Mouse (Mus musculus): ENCODE measurements at regions not wholly inside any gene's neighbourhood (a gene's known extent, or its start where the extent isn't known, plus 50 kb on each side); places are given as distances from the start of the nearest gene placed in this dataset.

DNA sequence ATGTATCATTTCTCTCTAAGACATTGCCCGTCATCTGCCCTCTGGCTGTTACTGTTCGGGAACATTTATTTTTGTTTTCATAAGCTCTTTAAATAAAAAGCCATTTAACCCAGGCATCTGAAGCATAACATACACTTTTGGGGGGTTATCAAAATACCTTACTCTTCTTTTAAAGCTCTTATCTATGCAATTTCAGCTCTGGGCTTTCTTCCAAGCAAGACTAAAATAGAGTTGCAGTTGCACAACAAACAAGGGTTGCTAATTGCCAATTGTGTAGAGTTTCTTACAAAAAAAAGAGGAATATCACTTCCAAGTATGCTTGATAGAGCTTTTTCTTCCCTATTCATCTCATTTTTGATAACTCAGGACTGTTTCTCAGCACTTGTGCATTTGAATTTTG is 277.6 kb downstream of the Cdh9 start:
- Histone ChIP-seq H3K36me3 (ENCODE audit: insufficient read depth, low read length) (peaks cover 5% of the 10 kb centered on the region; the same call in 1 of the 2 replicates), H3K9me3 (ENCODE audit: low read length) (peaks cover 26% of the 10 kb centered on the region), H3K4me3 (replicated peaks; ENCODE audit: low read length) (no peak overlapping the region), H3K4me1 (replicated peaks; ENCODE audit: low read depth, low read length) (no peaks in the 10 kb centered on the region), H3K27me3 (ENCODE audit: insufficient read depth, low read length) (no peaks in the 10 kb centered on the region)
- TF ChIP-seq CTCF (conservative IDR thresholded peaks at IDR 0.05; ENCODE audit: low read length) (no peak), NANOG (IDR thresholded peaks at IDR 0.05; ENCODE audit: borderline replicate concordance, low read length) (no peak), POU5F1 (IDR thresholded peaks at IDR 0.05; ENCODE audit: borderline replicate concordance, low read length) (no peak)

DNA sequence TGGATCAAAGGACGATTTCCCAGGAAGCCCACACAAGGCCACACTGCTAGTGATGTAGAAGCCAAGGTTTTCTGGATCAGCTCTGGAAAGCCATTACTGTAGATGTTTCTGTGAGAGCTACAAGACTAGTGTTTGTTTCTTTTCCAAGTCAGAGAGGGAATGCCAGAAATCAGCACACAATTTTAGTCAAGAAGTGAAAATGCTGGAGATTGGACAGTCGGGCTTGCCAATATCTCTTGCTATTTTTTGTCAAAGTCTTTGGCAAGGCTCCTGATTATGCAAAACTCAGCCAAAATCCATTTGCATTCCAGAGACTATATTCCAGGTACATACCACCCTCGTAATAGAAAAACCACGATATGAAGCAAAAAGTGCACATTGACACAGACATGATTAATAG is 279.3 kb downstream of the Cdh9 start:
- H3K4me3 ChIP-seq (replicated peaks; ENCODE audit: low read length), result no peak overlapping the region
- no peaks in the 10 kb centered on the region for H3K4me1 ChIP-seq (replicated peaks; ENCODE audit: low read depth, low read length)
- H3K36me3 ChIP-seq (ENCODE audit: insufficient read depth, low read length), result peaks cover 5% of the 10 kb centered on the region; the same call in 1 of the 2 replicates
- no peak for TF ChIP-seq POU5F1 (IDR thresholded peaks at IDR 0.05; ENCODE audit: borderline replicate concordance, low read length)
- no peak for TF ChIP-seq NANOG (IDR thresholded peaks at IDR 0.05; ENCODE audit: borderline replicate concordance, low read length)
- no peak for TF ChIP-seq CTCF (conservative IDR thresholded peaks at IDR 0.05; ENCODE audit: low read length)
- peaks cover 41% of the 10 kb centered on the region for H3K9me3 ChIP-seq (ENCODE audit: low read length)
- no peaks in the 10 kb centered on the region for H3K27me3 ChIP-seq (ENCODE audit: insufficient read depth, low read length)

DNA sequence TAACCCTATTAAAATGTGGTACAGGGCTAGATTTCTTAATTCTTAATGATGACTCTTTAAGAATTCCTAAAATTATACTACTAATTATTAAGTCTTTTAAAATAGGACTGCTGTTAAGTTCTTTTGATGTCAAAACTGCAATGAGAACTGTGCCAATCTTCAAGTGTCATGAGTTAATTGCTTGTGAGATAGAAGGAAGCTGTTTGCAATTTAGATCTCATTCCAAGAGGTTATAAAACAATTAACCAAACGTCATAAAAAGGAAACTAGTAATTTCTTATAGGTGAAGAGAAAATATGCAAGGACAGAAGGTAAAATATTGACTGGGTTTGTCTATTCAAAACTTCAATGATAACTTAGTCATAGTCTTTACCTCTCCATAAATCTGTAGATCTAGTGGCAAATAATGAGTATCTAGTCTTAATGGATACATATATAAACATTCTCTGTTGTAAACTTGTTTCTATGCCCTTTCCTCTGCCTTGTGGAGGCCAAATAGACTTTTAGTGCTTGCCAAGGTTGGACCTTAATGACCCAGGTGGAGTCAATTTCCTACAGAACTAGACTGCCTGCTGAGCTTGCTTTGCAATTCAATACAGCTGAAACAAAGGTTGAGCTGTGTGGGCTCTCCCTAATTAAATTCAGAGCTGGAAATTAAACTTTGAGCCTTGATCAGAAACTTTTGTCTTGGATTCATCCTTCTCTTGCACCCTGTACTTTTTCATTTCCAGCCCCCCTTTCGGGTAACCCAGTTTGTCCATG is 320.5 kb downstream of the Cdh9 start:
- H3K4me1 ChIP-seq (replicated peaks; ENCODE audit: low read depth, low read length), result peaks cover 8% of the 10 kb centered on the region
- H3K36me3 ChIP-seq (ENCODE audit: insufficient read depth, low read length), result no peaks in the 10 kb centered on the region
- no peaks in the 10 kb centered on the region for H3K27me3 ChIP-seq (ENCODE audit: insufficient read depth, low read length)
- H3K4me3 ChIP-seq (replicated peaks; ENCODE audit: low read length), result no peak overlapping the region
- TF ChIP-seq NANOG (IDR thresholded peaks at IDR 0.05; ENCODE audit: borderline replicate concordance, low read length) (peak; percentile 76; the same call in 1 of the 2 replicates), CTCF (conservative IDR thresholded peaks at IDR 0.05; ENCODE audit: low read length) (no peak), POU5F1 (IDR thresholded peaks at IDR 0.05; ENCODE audit: borderline replicate concordance, low read length) (no peak; the same call in 1 of the 2 replicates)
- no peaks in the 10 kb centered on the region for H3K9me3 ChIP-seq (ENCODE audit: low read length)

DNA sequence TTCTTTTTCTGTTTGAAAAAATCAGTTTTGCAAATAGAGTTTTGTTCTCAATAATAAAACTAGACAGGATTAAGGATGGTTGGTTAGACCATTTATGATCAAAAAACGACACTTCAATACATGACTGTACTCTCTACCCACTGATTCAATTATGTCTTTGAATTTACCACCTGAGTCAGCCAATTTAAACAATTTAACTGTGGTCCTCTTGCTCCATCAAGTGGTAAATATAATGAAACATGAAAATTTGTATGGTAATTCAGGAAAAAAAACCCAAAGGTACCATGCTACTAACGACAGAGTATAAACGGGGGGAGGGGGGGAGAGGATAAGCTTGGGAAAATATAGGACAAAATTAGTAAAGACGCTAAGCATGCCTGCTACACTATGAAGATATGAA is 341.2 kb downstream of the Cdh9 start:
- Histone ChIP-seq H3K9me3 (ENCODE audit: low read length) (no peaks in the 10 kb centered on the region), H3K36me3 (ENCODE audit: insufficient read depth, low read length) (no peaks in the 10 kb centered on the region), H3K27me3 (ENCODE audit: insufficient read depth, low read length) (no peaks in the 10 kb centered on the region), H3K4me3 (replicated peaks; ENCODE audit: low read length) (no peak overlapping the region), H3K4me1 (replicated peaks; ENCODE audit: low read depth, low read length) (no peaks in the 10 kb centered on the region)
- TF ChIP-seq CTCF (conservative IDR thresholded peaks at IDR 0.05; ENCODE audit: low read length) (no peak), POU5F1 (IDR thresholded peaks at IDR 0.05; ENCODE audit: borderline replicate concordance, low read length) (no peak), NANOG (IDR thresholded peaks at IDR 0.05; ENCODE audit: borderline replicate concordance, low read length) (no peak)

DNA sequence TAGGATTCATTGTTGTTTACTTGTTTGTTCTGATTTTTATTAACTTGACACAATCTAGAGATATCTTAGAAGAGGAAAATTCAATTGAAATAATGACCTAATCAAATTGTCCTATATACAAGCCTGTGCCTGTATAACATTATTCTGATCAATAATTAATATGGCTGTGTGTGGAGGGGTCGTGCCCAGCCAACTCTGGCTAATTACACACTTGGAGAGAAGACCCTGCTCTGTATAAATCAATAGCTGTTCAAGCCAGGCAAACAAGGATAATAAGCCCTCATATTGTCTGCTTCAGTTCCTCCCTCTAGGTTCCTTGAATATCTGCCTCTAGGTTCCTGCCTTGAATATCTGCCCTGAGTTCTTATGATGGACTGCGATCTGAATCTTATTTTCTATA is 355.5 kb downstream of the Cdh9 start:
- TF ChIP-seq CTCF (conservative IDR thresholded peaks at IDR 0.05; ENCODE audit: low read length) (no peak), NANOG (IDR thresholded peaks at IDR 0.05; ENCODE audit: borderline replicate concordance, low read length) (no peak), POU5F1 (IDR thresholded peaks at IDR 0.05; ENCODE audit: borderline replicate concordance, low read length) (no peak)
- no peaks in the 10 kb centered on the region for H3K36me3 ChIP-seq (ENCODE audit: insufficient read depth, low read length)
- H3K27me3 ChIP-seq (ENCODE audit: insufficient read depth, low read length), result no peaks in the 10 kb centered on the region
- peaks cover 6% of the 10 kb centered on the region; the same call in 1 of the 2 replicates for H3K9me3 ChIP-seq (ENCODE audit: low read length)
- no peak overlapping the region for H3K4me3 ChIP-seq (replicated peaks; ENCODE audit: low read length)
- H3K4me1 ChIP-seq (replicated peaks; ENCODE audit: low read depth, low read length), result no peaks in the 10 kb centered on the region

DNA sequence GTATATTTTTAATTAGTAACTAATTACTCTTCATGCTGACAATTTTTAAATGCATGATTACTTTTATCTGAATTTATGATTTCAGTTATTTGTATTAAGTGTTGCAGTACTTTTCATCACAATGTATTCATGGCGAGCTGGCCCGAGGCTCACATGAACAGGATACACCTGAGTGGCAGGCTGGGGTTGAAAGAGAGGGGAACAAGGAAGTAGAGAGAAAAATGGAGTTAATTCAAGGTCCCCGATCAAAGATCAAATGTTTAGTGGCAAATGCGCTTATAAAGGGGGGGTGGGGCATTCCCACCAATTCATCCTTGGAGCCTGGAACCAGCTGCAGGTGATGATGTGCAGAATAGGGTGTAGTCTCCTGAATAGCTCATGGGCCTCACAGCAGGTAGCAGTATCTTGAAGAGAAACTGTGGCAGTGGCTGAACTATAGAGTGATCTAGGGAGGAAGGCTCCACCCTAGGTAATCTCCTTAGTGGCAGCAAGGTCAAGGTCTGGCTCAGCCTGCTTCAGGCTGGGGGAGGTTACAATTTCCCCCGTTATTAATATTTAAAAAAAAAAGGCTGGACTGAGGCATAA is 360.2 kb downstream of the Cdh9 start:
- Histone ChIP-seq H3K9me3 (ENCODE audit: low read length) (peaks cover 29% of the 10 kb centered on the region), H3K4me1 (replicated peaks; ENCODE audit: low read depth, low read length) (no peaks in the 10 kb centered on the region), H3K4me3 (replicated peaks; ENCODE audit: low read length) (no peak overlapping the region), H3K27me3 (ENCODE audit: insufficient read depth, low read length) (no peaks in the 10 kb centered on the region), H3K36me3 (ENCODE audit: insufficient read depth, low read length) (no peaks in the 10 kb centered on the region)
- no peak for TF ChIP-seq NANOG (IDR thresholded peaks at IDR 0.05; ENCODE audit: borderline replicate concordance, low read length)
- no peak for TF ChIP-seq CTCF (conservative IDR thresholded peaks at IDR 0.05; ENCODE audit: low read length)
- no peak for TF ChIP-seq POU5F1 (IDR thresholded peaks at IDR 0.05; ENCODE audit: borderline replicate concordance, low read length)

DNA sequence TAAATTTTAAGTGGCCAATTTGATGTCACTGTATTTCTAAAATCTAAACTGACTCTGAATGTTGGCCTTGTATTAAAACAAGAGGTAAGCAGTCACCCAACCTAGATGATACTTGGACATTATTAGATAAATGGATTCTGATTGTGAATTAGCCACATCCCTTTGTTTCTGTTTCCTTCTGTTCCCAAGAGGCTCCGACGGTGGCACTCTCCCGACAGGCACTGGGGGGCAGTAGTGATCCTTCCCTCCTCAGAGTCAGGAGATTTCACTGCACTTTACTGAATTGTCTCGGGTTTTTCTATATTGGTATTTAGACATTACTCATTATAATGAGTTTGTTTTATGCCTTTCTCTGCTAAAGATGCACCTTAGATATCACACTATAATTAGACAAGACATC is 370.4 kb downstream of the Cdh9 start:
- TF ChIP-seq POU5F1 (IDR thresholded peaks at IDR 0.05; ENCODE audit: borderline replicate concordance, low read length), result no peak
- TF ChIP-seq CTCF (conservative IDR thresholded peaks at IDR 0.05; ENCODE audit: low read length), result peak; percentile 52
- no peak for TF ChIP-seq NANOG (IDR thresholded peaks at IDR 0.05; ENCODE audit: borderline replicate concordance, low read length)
- Histone ChIP-seq H3K27me3 (ENCODE audit: insufficient read depth, low read length) (no peaks in the 10 kb centered on the region), H3K9me3 (ENCODE audit: low read length) (peaks cover 8% of the 10 kb centered on the region), H3K4me1 (replicated peaks; ENCODE audit: low read depth, low read length) (no peaks in the 10 kb centered on the region), H3K4me3 (replicated peaks; ENCODE audit: low read length) (no peak overlapping the region), H3K36me3 (ENCODE audit: insufficient read depth, low read length) (no peaks in the 10 kb centered on the region)

DNA sequence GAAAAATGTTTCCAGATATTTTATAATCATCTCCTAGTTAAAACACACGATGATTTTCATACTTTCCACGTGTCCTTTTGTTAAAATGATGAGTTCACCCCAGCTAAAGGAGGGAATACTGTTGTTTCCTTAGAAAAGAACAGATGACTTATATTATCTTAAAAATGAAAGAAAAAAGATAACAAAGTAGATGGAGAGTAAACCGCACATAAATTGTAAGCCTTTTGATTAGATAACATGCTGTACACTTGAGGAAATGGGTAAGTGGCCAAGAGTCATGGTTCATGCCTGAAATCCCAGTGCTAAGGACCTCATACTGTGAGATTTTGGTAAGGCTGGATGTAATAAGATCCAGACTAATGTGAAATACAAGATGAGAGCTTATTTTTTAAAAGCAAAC is 372.6 kb downstream of the Cdh9 start:
- Histone ChIP-seq H3K27me3 (ENCODE audit: insufficient read depth, low read length) (no peaks in the 10 kb centered on the region), H3K4me1 (replicated peaks; ENCODE audit: low read depth, low read length) (no peaks in the 10 kb centered on the region), H3K36me3 (ENCODE audit: insufficient read depth, low read length) (no peaks in the 10 kb centered on the region), H3K9me3 (ENCODE audit: low read length) (no peaks in the 10 kb centered on the region), H3K4me3 (replicated peaks; ENCODE audit: low read length) (no peak overlapping the region)
- no peak for TF ChIP-seq NANOG (IDR thresholded peaks at IDR 0.05; ENCODE audit: borderline replicate concordance, low read length)
- no peak for TF ChIP-seq POU5F1 (IDR thresholded peaks at IDR 0.05; ENCODE audit: borderline replicate concordance, low read length)
- no peak for TF ChIP-seq CTCF (conservative IDR thresholded peaks at IDR 0.05; ENCODE audit: low read length)

Measured in E14TG2a.4 (cell line).